Mouse (Mus musculus) liver, embryonic 15.5 days (tissue): ENCODE results near the gene Arsb. TPM values are rescaled to one million over a fixed set of nuclear protein-coding genes. Genes with fewer than 3 reads are reported as not detected.

Experiments used
- ATAC-seq: fragments of 200-750 bp; cut with Nextera tagmentation; 2 replicates; pipeline ENCODE4 v1.8.0; 2017; ENCODE audit warnings: moderate number of reproducible peaks, mild to moderate bottlenecking, moderate library complexity; ENCODE audit not compliant: insufficient read depth
- H3K27ac ChIP-seq: fragments of 300-500 bp; sonication (generic); replicated peaks from 2 replicates; pipeline ENCODE4 v1.5.1; 2015; ENCODE audit warnings: mild to moderate bottlenecking, inconsistent platforms
- H3K27me3 ChIP-seq: fragments of 300-500 bp; sonication (generic); 2 replicates; pipeline ENCODE4 v1.6.1; 2015; ENCODE audit warnings: mild to moderate bottlenecking, inconsistent platforms
- H3K36me3 ChIP-seq: fragments of 300-500 bp; sonication (generic); replicated peaks from 2 replicates; pipeline ENCODE4 v1.6.1; 2015; ENCODE audit warnings: moderate library complexity, mild to moderate bottlenecking, inconsistent platforms
- H3K4me1 ChIP-seq: fragments of 300-500 bp; sonication (generic); replicated peaks from 2 replicates; pipeline ENCODE4 v1.6.1; 2015; ENCODE audit warnings: inconsistent platforms
- H3K4me2 ChIP-seq: fragments of 300-500 bp; sonication (generic); 2 replicates; pipeline ENCODE4 v1.6.1; 2015; ENCODE audit warnings: moderate library complexity, mild to moderate bottlenecking, inconsistent platforms
- H3K4me3 ChIP-seq: fragments of 300-500 bp; sonication (generic); replicated peaks from 2 replicates; pipeline ENCODE4 v1.5.1; 2015; ENCODE audit warnings: mild to moderate bottlenecking, inconsistent platforms
- H3K9ac ChIP-seq: fragments of 300-500 bp; sonication (generic); 2 replicates; pipeline ENCODE4 v1.6.1; 2015; ENCODE audit warnings: moderate library complexity, mild to moderate bottlenecking, inconsistent platforms
- H3K9me3 ChIP-seq: fragments of 300-500 bp; sonication (generic); replicated peaks from 2 replicates; pipeline ENCODE4 v1.6.1; 2016; ENCODE audit warnings: inconsistent platforms
- WGBS: fragments of 180-500 bp; shearing (Covaris S2); methylation state at CpG from one replicate; pipeline ENCODE4 v1.1.7; 2015; ENCODE audit warnings: mixed read lengths; ENCODE audit not compliant: insufficient replicate concordance; 5-methylcytosine and 5-hydroxymethylcytosine counted together
- polyA plus RNA-seq: library from polyadenylated mRNA; unstranded; fragments of >200 nt; fragmentation: Nextera tagmentation; extraction: Ambion mirVana; gene quantifications from 2 replicates; pipeline ENCODE4 v1.2.1, GENCODE M21; 2015

Arsb gene
- polyA plus RNA-seq, 1 experiment from 2014 or later, result 4.1 TPM

DNA sequence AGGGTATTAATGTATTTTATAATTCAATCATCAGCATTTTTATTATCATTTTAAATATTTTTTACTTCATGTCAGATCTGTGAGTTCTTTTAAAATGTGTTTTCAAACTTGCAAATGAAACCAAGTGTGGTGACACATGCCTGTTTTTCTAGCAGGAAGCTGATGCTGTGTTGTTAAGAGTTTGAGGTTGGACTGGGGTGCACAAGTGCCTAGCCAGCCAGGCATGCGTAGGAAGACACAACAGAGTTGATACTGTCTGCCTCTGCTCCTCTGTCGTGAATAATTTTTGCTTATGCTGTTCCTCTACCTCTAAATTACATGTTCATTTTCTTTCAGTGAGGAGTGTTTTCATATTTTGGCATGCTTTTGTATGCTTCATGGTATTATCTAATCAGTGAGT lies 122.7 kb downstream of the Arsb start:
- Histone ChIP-seq H3K4me1 (no peaks in the 10 kb centered on the region), H3K27me3 (no peaks in the 10 kb centered on the region), H3K36me3 (no peaks in the 10 kb centered on the region), H3K27ac (no peak overlapping the region), H3K4me2 (no peak overlapping the region), H3K9ac (no peak overlapping the region), H3K4me3 (no peak overlapping the region), H3K9me3 (no peaks in the 10 kb centered on the region)
- ATAC-seq, result no peak
- 33% methylated on average over 2 of the region's 2 CpGs for WGBS

DNA sequence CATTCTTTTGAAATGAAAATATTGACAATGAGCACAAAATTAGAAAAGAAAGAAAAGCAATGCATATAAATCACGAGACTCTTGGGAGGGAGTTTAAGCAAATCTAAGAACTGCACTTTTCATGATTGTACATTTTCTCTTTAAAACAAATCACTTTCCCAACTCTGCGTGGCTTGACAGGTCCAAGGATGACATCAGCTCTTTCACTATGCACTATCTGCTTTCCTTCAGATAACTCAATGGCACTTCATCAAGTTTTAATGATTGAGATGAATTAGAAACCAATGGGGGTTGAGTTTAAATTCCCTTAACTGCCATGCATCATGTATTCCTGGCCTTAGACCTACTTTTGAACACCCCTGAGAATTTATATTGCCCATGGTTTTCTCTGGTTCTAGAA lies 124.0 kb downstream of the Arsb start:
- Histone ChIP-seq H3K9ac (no peak overlapping the region), H3K27ac (no peak overlapping the region), H3K27me3 (no peaks in the 10 kb centered on the region), H3K4me1 (no peaks in the 10 kb centered on the region), H3K9me3 (no peaks in the 10 kb centered on the region), H3K4me3 (no peak overlapping the region), H3K4me2 (no peak overlapping the region), H3K36me3 (no peaks in the 10 kb centered on the region)
- WGBS, result 54% methylated on average over 2 of the region's 2 CpGs
- ATAC-seq, result no peak

DNA sequence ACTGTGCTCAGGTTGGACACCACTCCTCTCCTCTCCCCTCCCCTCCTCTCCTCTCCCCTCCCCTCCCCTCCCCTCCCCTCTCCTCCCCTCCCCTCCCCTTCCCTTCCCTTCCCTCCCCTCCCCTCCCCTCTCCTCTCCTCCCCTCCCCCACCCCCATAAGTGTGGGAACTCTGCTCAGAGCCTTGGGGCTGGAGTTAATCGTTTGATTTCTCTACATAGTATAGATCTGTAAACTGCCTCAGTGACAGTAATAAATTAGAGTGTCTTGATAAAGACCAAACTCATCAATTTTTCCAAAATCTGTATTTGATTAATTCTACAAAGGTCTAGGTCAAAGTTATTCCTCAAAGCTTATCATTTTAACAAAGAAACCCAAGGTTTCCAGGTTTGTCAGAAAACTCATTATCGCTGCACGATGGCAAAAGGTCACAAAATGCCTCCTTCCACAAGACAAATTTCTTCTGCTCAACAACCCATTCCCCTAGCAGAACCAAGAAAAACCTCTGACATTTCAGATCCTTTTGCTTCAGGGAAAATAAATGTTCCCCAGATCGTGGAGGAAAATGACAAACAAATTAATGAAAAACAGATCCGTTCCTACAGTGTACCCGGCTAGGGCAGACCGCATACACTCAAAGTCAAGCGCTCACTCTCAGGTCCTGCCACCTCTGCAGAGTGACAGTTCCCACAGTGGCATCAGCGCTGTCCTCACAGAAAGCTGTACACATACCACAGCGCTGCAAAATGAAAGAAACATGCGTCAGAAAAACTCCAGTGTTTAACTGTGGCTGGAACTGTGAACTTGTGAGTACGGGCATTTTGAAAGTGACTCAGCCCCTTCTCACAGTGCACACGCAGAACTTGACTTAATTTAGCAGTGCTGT lies 126.8 kb downstream of the Arsb start:
- H3K4me1 ChIP-seq, result no peaks in the 10 kb centered on the region
- H3K36me3 ChIP-seq, result no peaks in the 10 kb centered on the region
- ATAC-seq, result no peak
- no peak overlapping the region for H3K4me2 ChIP-seq
- no peaks in the 10 kb centered on the region for H3K27me3 ChIP-seq
- no peaks in the 10 kb centered on the region for H3K9me3 ChIP-seq
- H3K9ac ChIP-seq, result no peak overlapping the region
- H3K27ac ChIP-seq, result no peak overlapping the region
- H3K4me3 ChIP-seq, result no peak overlapping the region
- WGBS, result 53% methylated on average over 13 of the region's 13 CpGs

DNA sequence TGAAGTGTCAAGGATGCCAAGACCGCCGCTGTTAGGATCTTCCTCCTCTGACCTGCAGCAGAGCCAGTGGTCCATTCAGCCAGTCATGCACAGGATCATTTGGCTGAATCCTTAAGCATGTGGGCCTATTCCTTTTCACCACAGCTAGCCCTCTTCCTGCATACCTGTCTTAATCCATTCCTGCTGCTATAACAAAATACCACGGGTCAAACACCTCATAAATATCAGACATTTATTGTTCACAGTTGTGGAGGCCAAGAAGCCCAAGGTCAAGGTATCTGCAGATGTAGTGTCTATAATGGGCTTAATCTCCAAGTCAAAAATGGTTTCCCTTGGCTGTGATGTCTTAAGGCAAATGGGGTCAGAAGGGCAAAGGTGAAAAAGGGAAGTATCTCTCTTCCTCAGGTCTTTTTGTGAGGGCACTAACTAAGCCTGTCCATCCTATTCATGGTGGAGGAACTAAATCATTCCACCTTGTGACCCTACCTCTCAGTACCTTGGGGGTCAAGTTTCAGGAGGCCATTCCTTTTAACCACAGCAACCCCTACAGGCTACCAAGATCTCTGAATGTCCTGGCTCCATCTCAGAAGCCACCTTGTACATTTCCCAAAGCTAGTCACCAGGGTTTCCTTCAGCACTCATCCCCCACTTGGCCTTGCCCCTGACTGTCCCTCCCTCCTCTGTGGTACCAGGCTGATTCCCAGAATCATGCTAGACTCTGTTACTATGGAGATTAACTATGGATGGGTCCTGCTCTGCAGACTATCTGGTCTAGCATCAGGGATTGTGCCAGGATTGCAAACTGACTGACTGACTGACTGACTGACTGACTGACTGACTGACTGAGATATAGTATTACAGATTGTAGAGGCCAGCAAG lies 128.2 kb downstream of the Arsb start:
- 69% methylated on average over 3 of the region's 3 CpGs for WGBS

DNA sequence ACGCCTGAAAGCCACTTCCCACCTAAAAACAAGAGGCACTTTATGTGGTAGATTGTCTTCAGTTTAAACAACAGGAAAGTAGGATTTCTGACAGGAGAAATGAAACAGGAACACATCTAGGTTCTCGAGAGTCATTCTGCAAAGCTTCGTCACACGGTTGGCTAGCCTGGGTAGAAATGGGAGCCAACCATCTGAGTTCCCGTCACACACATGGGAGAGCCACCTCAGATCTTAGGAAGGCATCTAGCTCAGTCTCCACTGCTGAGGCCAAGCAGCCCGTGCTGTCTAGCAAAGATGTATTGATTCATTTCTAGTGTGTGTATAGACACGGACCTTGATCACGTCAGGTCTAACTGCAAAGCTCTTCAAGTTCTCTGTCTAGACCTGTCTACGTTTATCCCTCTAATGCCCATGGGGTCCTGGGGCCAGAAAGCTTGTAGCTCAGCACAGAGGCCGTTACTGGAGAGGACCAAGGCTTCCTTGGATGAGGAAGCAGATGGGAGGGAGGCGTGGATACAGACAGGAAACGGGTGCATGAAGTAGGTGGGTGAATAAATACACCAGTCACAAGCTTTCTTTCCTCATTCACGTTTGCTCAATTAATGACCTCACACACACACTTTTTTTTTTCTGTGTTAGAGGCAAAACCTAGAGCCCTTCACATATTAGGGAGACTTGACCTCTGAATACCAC lies 129.7 kb downstream of the Arsb start:
- 49% methylated on average over 13 of the region's 13 CpGs for WGBS
- Histone ChIP-seq H3K9ac (no peak overlapping the region), H3K4me2 (no peak overlapping the region), H3K36me3 (no peaks in the 10 kb centered on the region), H3K9me3 (no peaks in the 10 kb centered on the region), H3K4me1 (no peaks in the 10 kb centered on the region), H3K27ac (no peak overlapping the region), H3K27me3 (no peaks in the 10 kb centered on the region), H3K4me3 (no peak overlapping the region)
- no peak for ATAC-seq

More for the DNA sequence above, 128.2 kb downstream of the Arsb start:
- no peaks in the 10 kb centered on the region for H3K36me3 ChIP-seq
- no peaks in the 10 kb centered on the region for H3K27me3 ChIP-seq
- no peaks in the 10 kb centered on the region for H3K4me1 ChIP-seq
- H3K9me3 ChIP-seq, result no peaks in the 10 kb centered on the region
- no peak overlapping the region for H3K9ac ChIP-seq
- H3K27ac ChIP-seq, result no peak overlapping the region
- ATAC-seq, result no peak
- no peak overlapping the region for H3K4me2 ChIP-seq
- no peak overlapping the region for H3K4me3 ChIP-seq

DNA sequence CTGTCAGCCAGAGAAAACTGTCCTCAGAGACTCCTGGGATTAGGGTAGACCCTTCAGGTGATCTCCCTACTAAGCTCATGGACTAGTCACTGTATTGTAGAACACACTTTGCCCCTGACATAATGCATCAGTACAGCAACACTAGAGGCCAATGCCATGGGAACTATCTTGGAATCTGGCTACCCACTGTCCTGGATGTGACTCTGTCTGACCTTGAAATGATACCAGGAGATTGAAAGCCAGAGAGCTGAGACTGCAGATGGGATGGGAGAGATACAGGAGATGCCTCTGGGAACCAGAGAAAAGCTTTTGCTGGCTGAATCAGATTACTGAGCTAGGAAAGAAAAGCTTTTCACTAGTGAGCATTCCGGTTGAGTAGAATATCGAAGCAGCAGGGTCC lies 130.7 kb downstream of the Arsb start:
- H3K36me3 ChIP-seq, result no peaks in the 10 kb centered on the region
- H3K9me3 ChIP-seq, result no peaks in the 10 kb centered on the region
- no peak overlapping the region for H3K27ac ChIP-seq
- no peaks in the 10 kb centered on the region for H3K27me3 ChIP-seq
- 80% methylated on average over 2 of the region's 2 CpGs for WGBS
- H3K4me1 ChIP-seq, result no peaks in the 10 kb centered on the region
- no peak overlapping the region for H3K4me2 ChIP-seq
- H3K9ac ChIP-seq, result no peak overlapping the region
- ATAC-seq, result no peak
- no peak overlapping the region for H3K4me3 ChIP-seq

DNA sequence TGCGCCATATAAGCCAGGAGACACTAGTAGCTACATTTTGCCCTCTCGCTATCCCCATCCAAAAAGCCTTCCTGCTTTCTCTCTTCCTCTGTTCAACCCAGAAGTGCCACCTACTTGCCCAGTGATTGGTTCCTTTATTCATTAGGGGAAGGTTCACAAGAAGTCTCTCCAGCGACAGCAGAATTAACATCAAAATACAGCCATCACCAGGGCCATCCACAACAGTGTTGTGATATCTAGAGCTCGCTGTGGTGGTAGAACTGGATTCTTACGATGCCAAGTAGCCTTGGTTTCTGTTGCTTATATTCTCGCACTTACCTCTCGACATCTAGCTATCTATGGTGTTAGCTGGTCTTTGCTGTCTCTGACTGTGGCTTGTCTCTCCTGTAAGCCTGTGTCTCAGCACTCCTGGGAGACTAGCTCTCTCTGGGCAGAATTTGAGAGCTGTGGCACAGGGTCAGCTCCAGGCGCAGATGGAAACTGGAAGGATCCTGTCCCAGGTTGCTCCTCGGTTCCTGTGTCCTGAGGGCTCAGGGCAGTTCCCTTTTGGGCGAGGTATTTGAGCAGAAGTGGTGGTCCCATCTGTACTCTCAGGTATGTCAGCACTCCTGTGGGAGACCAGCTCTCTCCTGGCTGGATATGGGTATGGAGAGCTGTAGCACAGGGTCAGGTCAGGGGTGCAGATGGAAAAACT lies 135.3 kb downstream of the Arsb start:
- WGBS, result 59% methylated on average over 10 of the region's 10 CpGs
- no peak for ATAC-seq

DNA sequence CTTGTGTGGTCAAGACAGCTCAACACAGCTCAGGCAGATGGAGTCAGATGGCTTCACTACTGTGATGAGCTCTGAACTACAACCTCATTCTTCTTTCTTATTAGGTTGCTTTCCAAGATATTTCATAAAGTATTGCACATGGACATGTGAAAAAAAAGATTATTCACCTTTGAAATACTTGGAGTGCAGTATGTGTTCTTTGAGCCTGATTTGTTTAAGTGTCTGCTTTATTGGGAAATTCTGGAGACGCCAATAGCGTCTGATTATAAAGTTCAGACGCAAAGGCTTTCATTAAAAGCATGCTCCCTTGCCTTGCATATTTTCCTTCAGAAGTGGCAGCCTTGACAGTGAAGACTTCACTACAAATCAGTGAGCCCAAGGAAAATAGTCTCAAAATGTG lies 136.5 kb downstream of the Arsb start:
- H3K4me3 ChIP-seq, result no peak overlapping the region
- H3K9ac ChIP-seq, result no peak overlapping the region
- no peak for ATAC-seq
- no peaks in the 10 kb centered on the region for H3K9me3 ChIP-seq
- no peaks in the 10 kb centered on the region for H3K36me3 ChIP-seq
- H3K4me2 ChIP-seq, result no peak overlapping the region
- H3K27ac ChIP-seq, result no peak overlapping the region
- WGBS, result 78% methylated on average over 3 of the region's 3 CpGs
- no peaks in the 10 kb centered on the region for H3K27me3 ChIP-seq
- H3K4me1 ChIP-seq, result no peaks in the 10 kb centered on the region

More for the DNA sequence above, 135.3 kb downstream of the Arsb start:
- Histone ChIP-seq H3K27ac (no peak overlapping the region), H3K27me3 (no peaks in the 10 kb centered on the region), H3K9me3 (no peaks in the 10 kb centered on the region), H3K4me2 (no peak overlapping the region), H3K36me3 (no peaks in the 10 kb centered on the region), H3K9ac (no peak overlapping the region), H3K4me3 (no peak overlapping the region), H3K4me1 (no peaks in the 10 kb centered on the region)

DNA sequence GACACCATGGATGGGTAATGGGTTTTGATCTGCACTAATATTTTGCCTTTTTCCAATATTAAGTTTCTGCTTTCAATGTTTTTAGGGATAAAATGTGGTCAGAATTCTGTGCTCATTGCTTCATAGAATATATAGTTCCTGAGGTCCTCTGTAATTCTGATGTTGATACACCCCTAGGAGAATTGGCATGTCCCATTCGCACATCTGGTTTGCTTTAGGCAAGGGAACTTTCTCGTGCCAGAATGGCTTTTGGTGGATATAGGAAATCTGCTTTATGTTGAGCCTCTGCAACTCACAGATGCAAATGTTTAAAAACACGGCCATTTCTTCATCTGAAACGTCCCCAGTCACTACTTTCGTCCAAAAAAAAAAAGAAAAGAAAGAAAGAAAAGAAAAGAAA lies 138.4 kb downstream of the Arsb start:
- Histone ChIP-seq H3K9ac (no peak overlapping the region), H3K4me3 (no peak overlapping the region), H3K9me3 (no peaks in the 10 kb centered on the region), H3K36me3 (no peaks in the 10 kb centered on the region), H3K27me3 (no peaks in the 10 kb centered on the region), H3K4me2 (no peak overlapping the region), H3K4me1 (no peaks in the 10 kb centered on the region), H3K27ac (no peak overlapping the region)
- 58% methylated on average over 5 of the region's 5 CpGs for WGBS
- ATAC-seq, result no peak

DNA sequence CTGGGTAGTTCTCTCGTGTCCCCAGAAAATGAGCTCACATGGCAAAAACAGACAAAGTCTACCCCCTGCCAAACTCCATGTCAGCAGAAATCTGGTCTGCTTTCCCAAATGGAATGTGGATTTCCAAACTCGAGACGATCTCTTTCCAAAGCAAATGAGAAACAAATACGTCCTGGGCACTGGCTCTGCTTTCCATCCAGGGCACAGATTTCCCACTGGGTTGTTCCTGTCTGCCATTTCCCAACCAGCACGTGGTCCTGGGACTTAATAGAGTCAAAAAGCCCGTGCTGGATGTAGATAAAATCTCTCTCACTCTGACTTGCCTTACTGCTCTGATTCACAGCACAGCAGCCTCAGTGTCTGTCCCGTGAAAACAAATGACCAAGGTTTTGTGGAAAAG lies 139.6 kb downstream of the Arsb start:
- H3K36me3 ChIP-seq, result no peaks in the 10 kb centered on the region

More for the DNA sequence above, 139.6 kb downstream of the Arsb start:
- WGBS, result 53% methylated on average over 7 of the region's 7 CpGs
- Histone ChIP-seq H3K27ac (no peak overlapping the region), H3K4me2 (no peak overlapping the region), H3K4me1 (no peaks in the 10 kb centered on the region), H3K27me3 (no peaks in the 10 kb centered on the region), H3K9me3 (no peaks in the 10 kb centered on the region), H3K9ac (no peak overlapping the region), H3K4me3 (no peak overlapping the region)
- ATAC-seq, result no peak
